Mouse (Mus musculus): Measurements from ENCODE around the gene Gpr27. TPM values are rescaled to one million over a fixed set of nuclear protein-coding genes. Genes with fewer than 3 reads are reported as not detected.

Gene Gpr27
- polyA plus RNA-seq, 1 experiment: 3.1 TPM

DNA sequence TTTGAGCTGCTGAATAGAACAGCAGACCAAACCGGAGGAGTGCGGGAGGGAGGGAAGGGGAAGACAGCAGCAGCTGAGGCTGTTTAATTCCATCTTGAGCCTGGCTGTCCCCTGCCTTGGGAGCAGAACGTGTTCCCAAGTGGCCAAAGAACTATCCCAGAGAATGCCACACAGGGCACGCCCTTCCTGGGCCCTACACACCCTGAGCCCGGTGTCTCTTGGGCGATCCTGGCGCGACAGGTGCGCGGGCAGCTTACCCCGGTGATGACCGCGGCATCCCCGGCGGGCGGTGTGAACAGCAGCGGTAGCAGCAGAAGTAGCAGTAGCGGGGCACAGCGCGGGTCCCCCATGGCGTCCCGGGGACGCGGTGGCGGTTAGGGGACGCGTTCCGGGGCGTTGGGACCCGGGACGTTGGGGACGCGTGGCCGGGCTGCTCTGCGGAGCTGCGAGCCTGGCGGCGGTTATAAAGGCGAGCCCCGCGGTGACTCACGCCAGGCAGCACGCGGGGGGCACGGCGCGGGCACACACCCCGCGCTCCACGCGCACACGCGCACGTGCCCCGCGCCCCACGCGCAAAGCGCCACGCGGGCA, 33.6 kb downstream of the Gpr27 start, which contains the start of gene Prok2:
Gene Prok2 (minus strand): TSS at position 422 of the 591 bp plus-strand sequence.
- Histone ChIP-seq H3K4me1 (ENCODE audit: control insufficient read depth, insufficient read depth, insufficient read length, low read length) (peaks cover 7% of the 10 kb centered on the region; the same call in 1 of the 2 replicates), H3K27ac (ENCODE audit: insufficient read depth, low read depth, low read length) (no peak within 1 kb of the TSS), H3K36me3 (ENCODE audit: control insufficient read depth, insufficient read depth, low read length) (no peaks in the 10 kb centered on the region), H3K27me3 (ENCODE audit: control insufficient read depth, insufficient read depth, low read length) (peaks cover 34% of the 10 kb centered on the region), H3K4me3 (ENCODE audit: low read depth, low read length) (peak within 1 kb of the TSS; percentile 56)
- TF ChIP-seq POLR2A (IDR thresholded peaks at IDR 0.05; ENCODE audit: low read depth, low read length) (no peak), CTCF (IDR thresholded peaks at IDR 0.05; ENCODE audit: extremely low read depth, insufficient read length, insufficient replicate concordance, low read depth, low read length) (no peak)
- WGBS: under 1% methylated on average over 59 of the region's 61 CpGs

DNA sequence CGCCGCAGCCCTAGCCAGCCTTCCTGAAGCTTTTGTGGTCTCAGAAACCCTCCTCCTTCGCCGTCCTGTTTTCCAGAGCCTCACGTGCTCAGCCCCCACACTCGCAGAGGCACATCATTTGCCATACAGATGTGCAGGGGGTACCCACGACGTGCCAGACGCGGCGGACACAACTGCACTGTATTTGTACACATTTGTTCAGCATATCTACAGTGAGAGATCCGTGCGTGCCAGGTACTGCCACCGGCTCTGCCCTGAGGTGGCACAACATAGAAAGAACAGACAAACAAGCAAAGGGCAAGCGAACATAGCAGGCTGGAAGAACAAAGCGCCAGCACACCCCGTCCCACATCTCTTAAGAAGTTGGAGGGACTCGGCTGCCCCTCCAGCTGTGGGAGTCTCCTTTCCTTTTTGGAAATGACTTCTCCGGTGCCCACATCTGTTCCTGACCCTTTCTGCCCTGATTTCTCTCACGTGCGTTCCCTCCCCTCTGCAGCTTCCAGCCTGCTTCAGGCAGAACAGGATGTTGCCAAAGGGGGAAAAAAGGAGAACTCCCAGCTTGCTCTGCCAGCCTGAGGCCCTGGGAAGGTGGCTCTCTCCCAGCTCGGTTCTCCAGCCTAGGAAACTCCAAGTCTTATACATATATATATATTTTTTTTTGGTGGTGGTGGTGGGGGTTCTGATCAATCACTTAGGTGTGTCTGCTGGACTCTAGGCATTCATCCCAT, 34.3 kb downstream of the Gpr27 start:
- peaks cover 34% of the 10 kb centered on the region for H3K27me3 ChIP-seq (ENCODE audit: control insufficient read depth, insufficient read depth, low read length)
- no peak for TF ChIP-seq POLR2A (IDR thresholded peaks at IDR 0.05; ENCODE audit: low read depth, low read length)
- TF ChIP-seq CTCF (IDR thresholded peaks at IDR 0.05; ENCODE audit: extremely low read depth, insufficient read length, insufficient replicate concordance, low read depth, low read length): no peak
- H3K27ac ChIP-seq (ENCODE audit: insufficient read depth, low read depth, low read length): no peak overlapping the region
- H3K36me3 ChIP-seq (ENCODE audit: control insufficient read depth, insufficient read depth, low read length): no peaks in the 10 kb centered on the region
- peak overlapping the region; percentile 56; the same call in 1 of the 2 replicates for H3K4me3 ChIP-seq (ENCODE audit: low read depth, low read length)
- 12% methylated on average over 22 of the region's 22 CpGs for WGBS
- H3K4me1 ChIP-seq (ENCODE audit: control insufficient read depth, insufficient read depth, insufficient read length, low read length): peaks cover 7% of the 10 kb centered on the region; the same call in 1 of the 2 replicates

DNA sequence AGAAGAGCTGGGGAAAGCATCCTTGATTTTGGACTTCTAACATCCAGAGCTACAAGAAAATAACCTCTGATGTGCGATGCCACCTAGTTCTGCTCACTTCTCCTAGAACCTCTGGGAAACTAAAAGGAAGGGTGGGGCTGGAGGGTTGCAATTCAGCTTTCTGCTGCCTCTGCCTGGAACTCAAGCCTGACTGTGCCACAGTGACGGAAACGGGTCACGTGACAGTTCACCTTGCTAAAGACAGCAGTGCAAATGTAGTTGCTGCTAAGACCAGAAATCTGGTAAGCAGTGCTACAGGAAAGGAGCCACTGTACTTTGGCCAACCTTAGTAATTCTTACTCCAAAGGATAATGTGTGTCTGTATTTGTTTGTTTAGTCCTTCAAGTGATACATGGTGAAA, 37.4 kb downstream of the Gpr27 start:
- Histone ChIP-seq H3K36me3 (ENCODE audit: control insufficient read depth, insufficient read depth, low read length) (no peaks in the 10 kb centered on the region), H3K27ac (ENCODE audit: insufficient read depth, low read depth, low read length) (no peak overlapping the region), H3K27me3 (ENCODE audit: control insufficient read depth, insufficient read depth, low read length) (peaks cover 29% of the 10 kb centered on the region), H3K4me3 (ENCODE audit: low read depth, low read length) (no peak overlapping the region), H3K4me1 (ENCODE audit: control insufficient read depth, insufficient read depth, insufficient read length, low read length) (peaks cover 7% of the 10 kb centered on the region; the same call in 1 of the 2 replicates)
- TF ChIP-seq CTCF (IDR thresholded peaks at IDR 0.05; ENCODE audit: extremely low read depth, insufficient read length, insufficient replicate concordance, low read depth, low read length) (no peak), POLR2A (IDR thresholded peaks at IDR 0.05; ENCODE audit: low read depth, low read length) (no peak)
- 77% methylated on average over 4 of the region's 4 CpGs for WGBS

DNA sequence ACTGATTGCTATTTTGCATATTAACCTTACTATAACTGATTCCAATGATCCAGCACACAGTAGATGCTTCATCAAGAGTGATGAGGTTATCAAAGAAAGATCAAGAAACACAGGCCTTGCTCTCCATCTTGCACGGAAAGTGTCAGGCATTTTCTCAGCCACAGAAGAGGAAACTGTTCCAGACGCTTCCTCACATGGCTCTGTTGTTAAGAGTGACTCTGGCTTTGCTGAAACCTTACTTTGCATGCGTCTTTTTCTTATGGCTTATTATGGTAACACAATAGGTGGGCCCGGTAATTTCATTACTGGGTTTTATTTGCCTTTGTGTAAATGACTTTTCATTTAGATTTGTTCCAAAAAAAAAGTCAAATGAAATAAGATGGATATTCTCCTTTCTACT, 39.4 kb downstream of the Gpr27 start:
- TF ChIP-seq CTCF (IDR thresholded peaks at IDR 0.05; ENCODE audit: extremely low read depth, insufficient read length, insufficient replicate concordance, low read depth, low read length): no peak
- TF ChIP-seq POLR2A (IDR thresholded peaks at IDR 0.05; ENCODE audit: low read depth, low read length): no peak
- Histone ChIP-seq H3K4me3 (ENCODE audit: low read depth, low read length) (no peak overlapping the region), H3K36me3 (ENCODE audit: control insufficient read depth, insufficient read depth, low read length) (no peaks in the 10 kb centered on the region), H3K27me3 (ENCODE audit: control insufficient read depth, insufficient read depth, low read length) (peaks cover 11% of the 10 kb centered on the region), H3K27ac (ENCODE audit: insufficient read depth, low read depth, low read length) (no peak overlapping the region), H3K4me1 (ENCODE audit: control insufficient read depth, insufficient read depth, insufficient read length, low read length) (no peaks in the 10 kb centered on the region)
- 82% methylated on average over 4 of the region's 4 CpGs for WGBS

DNA sequence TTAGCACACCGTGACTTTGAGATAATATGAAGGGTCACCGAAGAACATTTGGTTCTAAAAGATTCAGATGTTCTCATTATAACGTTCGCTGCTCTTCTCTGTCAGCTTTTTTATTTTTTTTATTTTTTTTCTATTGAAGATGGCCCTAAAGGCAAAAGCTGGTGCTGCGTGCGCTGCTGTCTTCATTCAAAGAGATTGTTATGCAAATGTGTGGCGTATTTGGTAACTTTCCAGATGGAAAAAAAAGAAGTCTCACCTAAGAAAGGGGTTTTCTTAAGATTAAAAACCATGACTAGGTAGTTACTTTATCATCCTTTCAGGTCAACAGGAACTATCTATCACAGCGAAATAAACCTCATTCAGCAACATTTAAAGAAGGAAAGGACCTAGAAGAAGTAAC, 40.2 kb downstream of the Gpr27 start:
- H3K36me3 ChIP-seq (ENCODE audit: control insufficient read depth, insufficient read depth, low read length): no peaks in the 10 kb centered on the region
- 84% methylated on average over 8 of the region's 8 CpGs for WGBS
- H3K4me1 ChIP-seq (ENCODE audit: control insufficient read depth, insufficient read depth, insufficient read length, low read length): no peaks in the 10 kb centered on the region
- peaks cover 6% of the 10 kb centered on the region for H3K27me3 ChIP-seq (ENCODE audit: control insufficient read depth, insufficient read depth, low read length)
- H3K4me3 ChIP-seq (ENCODE audit: low read depth, low read length): no peak overlapping the region
- no peak for TF ChIP-seq POLR2A (IDR thresholded peaks at IDR 0.05; ENCODE audit: low read depth, low read length)
- no peak for TF ChIP-seq CTCF (IDR thresholded peaks at IDR 0.05; ENCODE audit: extremely low read depth, insufficient read length, insufficient replicate concordance, low read depth, low read length)
- no peak overlapping the region for H3K27ac ChIP-seq (ENCODE audit: insufficient read depth, low read depth, low read length)

DNA sequence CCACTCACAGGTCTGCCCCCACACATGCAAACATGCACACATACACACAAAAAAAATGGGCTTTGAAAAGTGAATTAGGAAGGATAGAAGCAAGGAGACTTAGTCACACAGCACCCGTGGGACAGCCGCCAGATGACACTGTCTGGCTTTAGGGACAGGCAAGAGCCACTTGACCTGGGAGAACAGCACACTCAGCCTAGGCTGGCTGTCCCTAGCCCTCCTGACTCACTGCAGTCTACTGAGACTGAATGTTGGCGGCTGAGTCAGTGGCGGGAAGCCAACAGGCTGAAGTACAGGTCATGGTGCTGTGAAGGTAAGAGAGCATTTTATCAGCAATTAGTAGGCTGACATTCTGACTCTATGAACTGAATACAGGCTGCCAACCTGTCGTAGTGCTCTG, 42.2 kb downstream of the Gpr27 start:
- WGBS: 34% methylated on average over 5 of the region's 5 CpGs
- Histone ChIP-seq H3K4me1 (ENCODE audit: control insufficient read depth, insufficient read depth, insufficient read length, low read length) (no peaks in the 10 kb centered on the region), H3K27me3 (ENCODE audit: control insufficient read depth, insufficient read depth, low read length) (no peaks in the 10 kb centered on the region; the same call in none of the 2 replicates), H3K36me3 (ENCODE audit: control insufficient read depth, insufficient read depth, low read length) (no peaks in the 10 kb centered on the region), H3K4me3 (ENCODE audit: low read depth, low read length) (no peak overlapping the region), H3K27ac (ENCODE audit: insufficient read depth, low read depth, low read length) (no peak overlapping the region)
- TF ChIP-seq CTCF (IDR thresholded peaks at IDR 0.05; ENCODE audit: extremely low read depth, insufficient read length, insufficient replicate concordance, low read depth, low read length) (no peak), POLR2A (IDR thresholded peaks at IDR 0.05; ENCODE audit: low read depth, low read length) (no peak)

DNA sequence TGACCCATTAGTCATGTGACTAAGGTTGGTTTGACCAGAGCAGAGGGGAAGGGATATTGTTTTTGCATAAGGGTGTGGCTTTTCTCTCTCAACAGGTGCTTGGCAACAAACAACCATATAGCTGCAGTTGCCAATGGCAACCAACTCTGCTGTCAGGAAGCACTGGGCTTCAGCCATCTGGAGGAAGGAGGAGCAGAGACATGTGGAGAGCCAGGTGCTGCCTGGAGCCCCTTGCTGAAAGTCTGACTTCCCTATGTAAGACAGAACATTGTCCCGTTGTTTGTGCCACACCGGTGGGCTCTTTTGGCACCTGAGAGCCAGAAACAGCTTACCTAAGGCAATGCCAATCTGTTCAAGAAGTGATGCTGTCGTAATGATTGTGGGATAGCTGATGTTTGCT, 50.4 kb downstream of the Gpr27 start:
- Histone ChIP-seq H3K27ac (ENCODE audit: insufficient read depth, low read depth, low read length) (no peak overlapping the region), H3K36me3 (ENCODE audit: control insufficient read depth, insufficient read depth, low read length) (no peaks in the 10 kb centered on the region), H3K4me1 (ENCODE audit: control insufficient read depth, insufficient read depth, insufficient read length, low read length) (no peaks in the 10 kb centered on the region), H3K27me3 (ENCODE audit: control insufficient read depth, insufficient read depth, low read length) (no peaks in the 10 kb centered on the region), H3K4me3 (ENCODE audit: low read depth, low read length) (no peak overlapping the region)
- TF ChIP-seq CTCF (IDR thresholded peaks at IDR 0.05; ENCODE audit: extremely low read depth, insufficient read length, insufficient replicate concordance, low read depth, low read length): no peak
- TF ChIP-seq POLR2A (IDR thresholded peaks at IDR 0.05; ENCODE audit: low read depth, low read length): no peak
- WGBS: 70% methylated on average over 3 of the region's 3 CpGs

Other genes starting within 250 kb of the Gpr27 start
- 26.8 and 52.2 TPM in 2 replicates for gene Foxp1, start 170.0 kb upstream of the Gpr27 start, polyA plus RNA-seq (2012; rRNA removed)
- gene Eif4e3, start 25.9 kb upstream of the Gpr27 start, polyA plus RNA-seq (2012; rRNA removed): 2.1 and 2.6 TPM in 2 replicates
- gene Gm20696, start 25.9 kb upstream of the Gpr27 start, polyA plus RNA-seq (2012; rRNA removed): 0.18 and 0.57 TPM in 2 replicates
- gene Prok2, start 33.7 kb downstream of the Gpr27 start, polyA plus RNA-seq (2012; rRNA removed): not detected in 2 replicates

All from small intestine, adult 2 months (tissue).